Mouse (Mus musculus) left cerebral cortex, adult 2 months (tissue): Measurements from ENCODE around the gene Mrps23. TPM values are rescaled to one million over a fixed set of nuclear protein-coding genes. Genes with fewer than 3 reads are reported as not detected.
"Not testable (repeated sequence)": the region's sequence is repeated elsewhere in the genome, so short reads cannot be mapped to it uniquely, and the experiment has no call there.

Experiments used
- DNase-seq, 2 experiments: peaks; one replicate each; pipeline ENCODE4 v3.0.0; 2021 to 2022; ENCODE audit warnings: low spot score in 2 of 2, mixed read lengths in 1 of 2; ENCODE audit errors: extremely low spot score in 1 of 2
- H3K27ac ChIP-seq: fragments of 200-600 bp; 2 replicates; pipeline ENCODE4 v1.8.1; 2022
- H3K4me3 ChIP-seq: fragments of 200-600 bp; 2 replicates; pipeline ENCODE4 v1.8.1; 2022
- CTCF ChIP-seq: fragments of 200-600 bp; IDR thresholded peaks from 2 replicates; pipeline ENCODE4 v1.8.1; 2022; ENCODE audit warnings: antibody characterized with exemption, mild to moderate bottlenecking, moderate library complexity
- intact Hi-C: fragments of 180-260 bp; cut with DNase I; formaldehyde crosslinking; loops from one replicate; pipeline ENCODE4 v1.15.1; 2025
- total RNA-seq, 2 experiments: library from RNA; stranded (reverse); gene quantifications; 2 replicates each; pipeline ENCODE4 v1.2.3; 2021

Mrps23 gene
- total RNA-seq, 2 experiments from 2014 or later = 66.4 to 71.1 TPM

GRCm38 (mm10) chr11:88195699-88196098 is 8.5 kb upstream of the Mrps23 start:
- intact Hi-C loops = loop anchor here (2.0 kb wide), 2 partner anchors 137 to 221 kb away; no protein-coding TSS in a partner anchor
- not testable (repeated sequence) for H3K27ac ChIP-seq, DNase-seq, H3K4me3 ChIP-seq
- peak; percentile 27; the same call in 1 of the 2 replicates for TF ChIP-seq CTCF

GRCm38 (mm10) chr11:88197153-88197576 is 7.0 kb upstream of the Mrps23 start:
- no peak for DNase-seq
- TF ChIP-seq CTCF = peak; percentile 43
- Histone ChIP-seq H3K27ac (no peak overlapping the region), H3K4me3 (no peak overlapping the region)
- intact Hi-C loops = loop anchor here (2.0 kb wide), 2 partner anchors 138 to 222 kb away; no protein-coding TSS in a partner anchor

GRCm38 (mm10) chr11:88198223-88198622 is 6.0 kb upstream of the Mrps23 start:
- intact Hi-C loops = no loop called here
- Histone ChIP-seq H3K27ac (no peak overlapping the region), H3K4me3 (no peak overlapping the region)
- TF ChIP-seq CTCF = no peak
- DNase-seq = no peak

- H3K27ac ChIP-seq = no peak overlapping the region
- intact Hi-C loops = no loop called here
- H3K4me3 ChIP-seq = no peak overlapping the region
- TF ChIP-seq CTCF = no peak
- DNase-seq = no peak
Observed at GRCm38 (mm10) chr11:88201172-88201571, 3.0 kb upstream of the Mrps23 start.

- Histone ChIP-seq H3K27ac (no peak overlapping the region), H3K4me3 (no peak overlapping the region)
- no peak for DNase-seq
- no peak for TF ChIP-seq CTCF
- intact Hi-C loops = no loop called here
Observed at GRCm38 (mm10) chr11:88202077-88202476, 2.1 kb upstream of the Mrps23 start.

GRCm38 (mm10) chr11:88204593-88205368 is 593 bp downstream of the Mrps23 start:
- no peak for TF ChIP-seq CTCF
- peak overlapping the region; percentile 89 for H3K27ac ChIP-seq
- DNase-seq = no peak
- H3K4me3 ChIP-seq = peak overlapping the region; percentile 94
- intact Hi-C loops = no loop called here

- DNase-seq, H3K4me3 ChIP-seq, intact Hi-C loops, H3K27ac ChIP-seq: not testable (repeated sequence)
- peak; percentile 42 for TF ChIP-seq CTCF
Observed at GRCm38 (mm10) chr11:88206576-88206975, 2.4 kb downstream of the Mrps23 start.

GRCm38 (mm10) chr11:88207697-88208096 is 3.5 kb downstream of the Mrps23 start:
- no peak for DNase-seq
- no peak overlapping the region for H3K27ac ChIP-seq
- no peak for TF ChIP-seq CTCF
- no peak overlapping the region for H3K4me3 ChIP-seq
- intact Hi-C loops = no loop called here

GRCm38 (mm10) chr11:88211824-88212582 is 7.8 kb downstream of the Mrps23 start:
- no peak overlapping the region for H3K27ac ChIP-seq
- TF ChIP-seq CTCF = no peak; the same call in 1 of the 2 replicates
- intact Hi-C loops = no loop called here
- no peak overlapping the region for H3K4me3 ChIP-seq
- no peak for DNase-seq

GRCm38 (mm10) chr11:88213757-88214156 is 9.6 kb downstream of the Mrps23 start:
- H3K4me3 ChIP-seq = no peak overlapping the region
- H3K27ac ChIP-seq = no peak overlapping the region
- intact Hi-C loops = no loop called here
- TF ChIP-seq CTCF = no peak
- no peak for DNase-seq

- H3K4me3 ChIP-seq = peak overlapping the region; percentile 31
- intact Hi-C loops = loop anchor here (5.0 kb wide), 2 partner anchors 72 to 512 kb away; no protein-coding TSS in a partner anchor
Observed at GRCm38 (mm10) chr11:88214881-88215831, 11.0 kb downstream of the Mrps23 start.

More at GRCm38 (mm10) chr11:88214881-88215831, 11.0 kb downstream of the Mrps23 start:
- TF ChIP-seq CTCF = peak; percentile 4
- peak overlapping the region; percentile 69 for H3K27ac ChIP-seq
- peak; percentile 58 to 60 for DNase-seq
